Mouse (Mus musculus) CH12.LX (cell line): ENCODE data around the gene Epb41. TPM values are rescaled to one million over a fixed set of nuclear protein-coding genes. Genes with fewer than 3 reads are reported as not detected.

Source experiments
- DNase-seq: peaks from one replicate; pipeline ENCODE4 v3.0.0-alpha.2; 2013; ENCODE audit errors: extremely low read depth
- H3K27ac ChIP-seq: 2 replicates; pipeline ENCODE4 v1.5.1; 2012; ENCODE audit warnings: low read depth, mild to moderate bottlenecking, control low read depth, moderate library complexity; ENCODE audit not compliant: insufficient read depth
- H3K27me3 ChIP-seq: replicated peaks from 2 replicates; pipeline ENCODE3; 2012; ENCODE audit warnings: inconsistent platforms
- H3K36me3 ChIP-seq, 2 experiments: replicated peaks in 1 of 2; 2 replicates each; pipeline versions ENCODE3 to v1.6.1; 2012; ENCODE audit warnings: inconsistent platforms in 1 of 2, low read length in 1 of 2, mild to moderate bottlenecking in 1 of 2, mixed read lengths in 1 of 2, moderate library complexity in 1 of 2; ENCODE audit not compliant: control insufficient read depth in 1 of 2, insufficient read depth in 1 of 2
- H3K4me1 ChIP-seq, 2 experiments: 2 replicates each; pipeline ENCODE4 v1.6.1; 2012; ENCODE audit warnings: inconsistent platforms in 1 of 2, moderate library complexity in 1 of 2; ENCODE audit not compliant: insufficient read depth in 2 of 2, control insufficient read depth in 1 of 2
- H3K4me2 ChIP-seq: 2 replicates; pipeline ENCODE4 v1.6.1; 2012; ENCODE audit warnings: low read depth, mild to moderate bottlenecking, control low read depth; ENCODE audit not compliant: poor library complexity, insufficient read depth, severe bottlenecking
- H3K4me3 ChIP-seq, 3 experiments: fragments of 150-350 bp in 1 of 3; sonication (generic) in 1 of 3; replicated peaks in 1 of 3; 2 replicates each; pipeline versions ENCODE3 to v1.5.1; 2011 to 2012; ENCODE audit warnings: low read depth in 2 of 3, low read length in 2 of 3, mild to moderate bottlenecking in 2 of 3, moderate library complexity in 2 of 3, control low read depth in 1 of 3, improper control_type of control experiment in 1 of 3, inconsistent platforms in 1 of 3, mixed read lengths in 1 of 3; ENCODE audit not compliant: poor library complexity in 1 of 3
- H3K79me2 ChIP-seq: replicated peaks from 2 replicates; pipeline ENCODE4 v1.6.1; 2012; ENCODE audit warnings: mild to moderate bottlenecking, moderate library complexity; ENCODE audit not compliant: control insufficient read depth, poor library complexity, insufficient read depth, severe bottlenecking; ENCODE audit errors: extremely low read depth
- H3K9ac ChIP-seq: 2 replicates; pipeline ENCODE4 v1.6.1; 2012; ENCODE audit warnings: low read depth, mild to moderate bottlenecking, control low read depth, moderate library complexity; ENCODE audit not compliant: insufficient read depth
- H3K9me3 ChIP-seq: replicated peaks from 2 replicates; pipeline ENCODE3; 2012; ENCODE audit warnings: low read length, inconsistent platforms, mixed read lengths
- BHLHE40 ChIP-seq: IDR thresholded peaks from 2 replicates; pipeline ENCODE4 v1.6.1; 2011; ENCODE audit warnings: mild to moderate bottlenecking, low read depth, low read length, improper control_type of control experiment
- CHD1 ChIP-seq: IDR thresholded peaks from 2 replicates; pipeline ENCODE4 v1.6.1; 2012; ENCODE audit warnings: low read depth, low read length, improper control_type of control experiment, inconsistent platforms
- CHD2 ChIP-seq: IDR thresholded peaks from 2 replicates; pipeline ENCODE4 v1.6.1; 2011; ENCODE audit warnings: low read length, improper control_type of control experiment
- CTCF ChIP-seq, 2 experiments: IDR thresholded peaks in 1 of 2; conservative IDR thresholded peaks in 1 of 2; 2 replicates each; pipeline ENCODE4 v1.5.1; 2011 to 2012; ENCODE audit warnings: low read depth in 2 of 2, low read length in 2 of 2, improper control_type of control experiment in 1 of 2, inconsistent platforms in 1 of 2, mild to moderate bottlenecking in 1 of 2, moderate library complexity in 1 of 2
- E2F4 ChIP-seq: IDR thresholded peaks from 2 replicates; pipeline ENCODE4 v1.6.1; 2011; ENCODE audit warnings: low read depth, low read length, improper control_type of control experiment; ENCODE audit not compliant: insufficient replicate concordance
- ETS1 ChIP-seq: conservative IDR thresholded peaks from 2 replicates; pipeline ENCODE4 v1.6.1; 2012; ENCODE audit warnings: low read depth, mild to moderate bottlenecking, inconsistent platforms, low read length, improper control_type of control experiment, moderate library complexity
- HCFC1 ChIP-seq: IDR thresholded peaks from 2 replicates; pipeline ENCODE4 v1.6.1; 2012; ENCODE audit warnings: low read depth, mild to moderate bottlenecking, inconsistent platforms, low read length, improper control_type of control experiment
- IRF4 ChIP-seq: IDR thresholded peaks from 2 replicates; pipeline ENCODE4 v1.6.1; 2014; ENCODE audit warnings: low read depth, mild to moderate bottlenecking, inconsistent platforms, low read length, improper control_type of control experiment
- JUN ChIP-seq: IDR thresholded peaks from 2 replicates; pipeline ENCODE4 v1.6.1; 2011; ENCODE audit warnings: low read depth, mild to moderate bottlenecking, low read length, improper control_type of control experiment, moderate library complexity; ENCODE audit not compliant: insufficient read depth
- KAT2A ChIP-seq: IDR thresholded peaks from 2 replicates; pipeline ENCODE4 v1.6.1; 2012; ENCODE audit warnings: low read length, improper control_type of control experiment, inconsistent platforms; ENCODE audit not compliant: insufficient replicate concordance
- MAZ ChIP-seq: IDR thresholded peaks from 2 replicates; pipeline ENCODE4 v1.6.1; 2012; ENCODE audit warnings: low read depth, mild to moderate bottlenecking, inconsistent platforms, low read length, improper control_type of control experiment, moderate library complexity
- NELFE ChIP-seq: IDR thresholded peaks from 2 replicates; pipeline ENCODE4 v1.6.1; 2011; ENCODE audit warnings: low read depth, low read length, improper control_type of control experiment
- NRF1 ChIP-seq: IDR thresholded peaks from 2 replicates; pipeline ENCODE4 v1.6.1; 2014; ENCODE audit warnings: low read depth, mild to moderate bottlenecking, inconsistent platforms, low read length, improper control_type of control experiment, moderate library complexity
- PAX5 ChIP-seq: IDR thresholded peaks from 2 replicates; pipeline ENCODE4 v1.6.1; 2012; ENCODE audit warnings: low read length, inconsistent platforms, mixed read lengths
- POLR2A ChIP-seq: IDR thresholded peaks from 2 replicates; pipeline ENCODE4 v1.6.1; 2011; ENCODE audit warnings: low read depth, mild to moderate bottlenecking, improper control_type of control experiment, low read length
- RCOR1 ChIP-seq: conservative IDR thresholded peaks from 2 replicates; pipeline ENCODE4 v1.6.1; 2012; ENCODE audit warnings: low read depth, mild to moderate bottlenecking, inconsistent platforms, low read length, improper control_type of control experiment
- SIN3A ChIP-seq: IDR thresholded peaks from 2 replicates; pipeline ENCODE4 v1.6.1; 2012; ENCODE audit warnings: low read length, improper control_type of control experiment, inconsistent platforms
- TBP ChIP-seq: conservative IDR thresholded peaks from 2 replicates; pipeline ENCODE4 v1.6.1; 2011; ENCODE audit warnings: low read depth, low read length, improper control_type of control experiment
- TCF12 ChIP-seq: IDR thresholded peaks from 2 replicates; pipeline ENCODE4 v1.6.1; 2014; ENCODE audit warnings: low read depth, mild to moderate bottlenecking, inconsistent platforms, low read length, improper control_type of control experiment
- ZC3H11A ChIP-seq: IDR thresholded peaks from 2 replicates; pipeline ENCODE4 v1.6.1; 2012; ENCODE audit warnings: low read depth, mild to moderate bottlenecking, inconsistent platforms, low read length, improper control_type of control experiment
- ZMIZ1 ChIP-seq: IDR thresholded peaks from 2 replicates; pipeline ENCODE4 v1.6.1; 2012; ENCODE audit warnings: low read depth, mild to moderate bottlenecking, inconsistent platforms, low read length, improper control_type of control experiment
- ZNF384 ChIP-seq: IDR thresholded peaks from 2 replicates; pipeline ENCODE4 v1.6.1; 2012; ENCODE audit warnings: low read depth, low read length, improper control_type of control experiment, inconsistent platforms
- dilution Hi-C: fragments of 300-500 bp; cut with MboI; formaldehyde crosslinking; loops from 2 replicates; pipeline ENCODE4 v1.14.3; 2020; ENCODE audit warnings: low sequenced_read_pairs; ENCODE audit not compliant: extremely low pct_unique_long_range_greater_than_20kb, extremely low pct_ligation_motif_present
- in situ Hi-C: fragments of 300-500 bp; cut with MboI; formaldehyde crosslinking; loops from 3 replicates; pipeline ENCODE4 v1.14.3; 2019; ENCODE audit warnings: low sequenced_read_pairs, low pct_ligation_motif_present, low pct_unique_long_range_greater_than_20kb, mixed read lengths
- polyA plus RNA-seq: library from polyadenylated mRNA; unstranded; fragments of >175 nt; gene quantifications from 2 replicates; pipeline ENCODE4 v1.2.1, GENCODE M21; 2012; ENCODE audit warnings: low read depth; ENCODE audit not compliant: insufficient read length
- total RNA-seq, 2 experiments: library from RNA; depleted of rRNA; stranded (reverse); fragments of 300-350 nt in 1 of 2; fragments of >200 nt in 1 of 2; gene quantifications; 2 replicates each; pipeline ENCODE4 v1.2.3; 2012 to 2014

The Epb41 gene
- total and polyA plus RNA-seq, 3 experiments = 7.1 to 21.6 (median 10.0) TPM

GRCm38 (mm10) chr4:131924096-131924810, 150.9 kb downstream of the Epb41 start:
- no peak overlapping the region for H3K27ac ChIP-seq
- H3K4me1 ChIP-seq = peaks cover 0 to 9% of the 10 kb centered on the region in 2 experiments; a peak in 2 of 4 replicates
- H3K9me3 ChIP-seq = peaks cover 26% of the 10 kb centered on the region
- no peak overlapping the region for H3K4me3 ChIP-seq
- in situ Hi-C loops = no loop called here
- no peak overlapping the region for H3K9ac ChIP-seq
- H3K4me2 ChIP-seq = no peak overlapping the region
- dilution Hi-C loops = no loop called here
- TF ChIP-seq ZMIZ1 (no peak), HCFC1 (no peak), PAX5 (no peak), BHLHE40 (no peak), NELFE (no peak), RCOR1 (no peak)
- DNase-seq = no peak
- no peaks in the 10 kb centered on the region for H3K79me2 ChIP-seq
- H3K27me3 ChIP-seq = no peaks in the 10 kb centered on the region
- H3K36me3 ChIP-seq = peaks cover 13 to 63% of the 10 kb centered on the region in 2 experiments

GRCm38 (mm10) chr4:131922404-131922803, 152.7 kb downstream of the Epb41 start:
- dilution Hi-C loops (no loop called here), in situ Hi-C loops (no loop called here)
- H3K79me2 ChIP-seq = no peaks in the 10 kb centered on the region
- H3K36me3 ChIP-seq = peaks cover 8 to 48% of the 10 kb centered on the region in 2 experiments
- peaks cover 26% of the 10 kb centered on the region for H3K9me3 ChIP-seq
- no peak for DNase-seq
- H3K4me1 ChIP-seq = peaks cover 0 to 9% of the 10 kb centered on the region in 2 experiments; a peak in 2 of 4 replicates
- H3K27ac ChIP-seq = no peak overlapping the region
- H3K4me3 ChIP-seq = no peak overlapping the region
- H3K4me2 ChIP-seq = no peak overlapping the region
- TF ChIP-seq BHLHE40 = no peak
- H3K27me3 ChIP-seq = no peaks in the 10 kb centered on the region
- H3K9ac ChIP-seq = no peak overlapping the region

- no peak within 1 kb of the TSS for H3K4me3 ChIP-seq
These were observed 153.4 kb downstream of the Epb41 start, which contains the start of gene Tmem200b for GRCm38 (mm10) chr4:131921461-131922346. Tmem200b (plus strand) TSS chr4:131921771.

More at GRCm38 (mm10) chr4:131921461-131922346, 153.4 kb downstream of the Epb41 start, which contains the start of gene Tmem200b:
- no peak for TF ChIP-seq NRF1
- TF ChIP-seq E2F4 = no peak
- no peak for TF ChIP-seq HCFC1
- TF ChIP-seq TCF12 = no peak
- TF ChIP-seq ZC3H11A = no peak
- TF ChIP-seq JUN = no peak
- TF ChIP-seq ZNF384 = no peak
- TF ChIP-seq NELFE = no peak
- TF ChIP-seq CTCF (conservative IDR thresholded peaks at IDR 0.05 in 1 of 2, IDR thresholded peaks at IDR 0.05 in 1 of 2; ENCODE audit: low read depth in 2 of 2, low read length in 2 of 2) = no peak
- TF ChIP-seq TBP = no peak
- TF ChIP-seq CHD2 = no peak
- TF ChIP-seq POLR2A = no peak
- no peak for TF ChIP-seq MAZ
- TF ChIP-seq KAT2A = no peak
- TF ChIP-seq SIN3A = no peak
- no peak for TF ChIP-seq BHLHE40
- TF ChIP-seq RCOR1 = no peak
- TF ChIP-seq ETS1 = no peak
- no peak for TF ChIP-seq IRF4
- TF ChIP-seq CHD1 = no peak
- peaks cover 0 to 10% of the 10 kb centered on the region in 2 experiments; a peak in 2 of 4 replicates for H3K4me1 ChIP-seq
- no peak within 1 kb of the TSS for H3K4me2 ChIP-seq
- peaks cover 26% of the 10 kb centered on the region for H3K9me3 ChIP-seq
- peaks cover 8 to 46% of the 10 kb centered on the region in 2 experiments for H3K36me3 ChIP-seq
- dilution Hi-C loops = no loop called here
- H3K79me2 ChIP-seq = no peaks in the 10 kb centered on the region
- in situ Hi-C loops = no loop called here
- H3K27me3 ChIP-seq = no peaks in the 10 kb centered on the region
- H3K9ac ChIP-seq = no peak within 1 kb of the TSS
- no peak within 1 kb of the TSS for H3K27ac ChIP-seq
- no peak for DNase-seq
